Mouse (Mus musculus) regulatory T cell (primary cell): ENCODE measurements around the gene Lrrn3.

Experiments used
- in situ Hi-C: fragments of 300-600 bp; cut with MboI, MseI; formaldehyde crosslinking; loops from one replicate; pipeline ENCODE4 v1.15.1; 2025; ENCODE audit warnings: high pct_unique_total_duplicates

The Lrrn3 gene

DNA sequence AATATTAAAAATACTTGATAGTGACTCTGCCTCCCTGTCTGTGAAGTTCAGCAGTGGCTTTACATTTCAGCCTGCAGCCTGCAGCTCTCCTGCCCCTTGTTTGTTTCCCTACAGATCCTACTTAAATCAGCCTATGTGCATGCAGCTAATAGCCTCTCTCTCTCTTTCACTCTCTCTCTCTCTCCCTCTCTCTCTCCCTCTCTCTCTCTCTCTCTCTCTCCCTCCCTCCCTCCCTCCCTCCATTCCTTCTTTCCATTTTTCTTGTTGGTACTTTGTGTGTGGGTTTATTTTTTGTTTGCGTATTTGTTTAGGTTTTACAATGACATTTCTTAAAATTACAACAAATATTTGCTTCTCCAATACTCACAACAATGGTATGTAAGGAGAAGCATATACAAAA is at the start of gene Lrrn3:
Gene Lrrn3 (minus strand): TSS at position 101 of the 400 bp plus-strand sequence.
- in situ Hi-C loops: no loop called here

DNA sequence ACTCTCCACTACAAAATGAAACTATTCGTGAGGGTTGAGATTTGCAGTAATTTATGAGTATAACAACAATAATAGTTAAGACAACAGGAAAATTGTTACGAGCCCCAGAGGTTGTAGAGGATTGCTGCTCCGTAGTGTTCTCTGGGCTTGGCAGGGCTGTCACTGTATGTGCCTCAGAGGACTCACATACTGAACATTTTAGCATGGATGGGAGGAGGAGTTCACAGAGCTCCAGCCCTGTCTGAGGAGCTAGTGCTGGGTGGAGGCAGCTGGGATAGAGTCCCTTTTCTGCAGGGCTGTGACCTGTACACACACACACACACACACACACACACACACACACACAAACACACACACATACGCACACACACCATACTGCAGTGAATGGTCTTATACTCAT is 42.2 kb upstream of the Lrrn3 start:
- in situ Hi-C loops: no loop called here

DNA sequence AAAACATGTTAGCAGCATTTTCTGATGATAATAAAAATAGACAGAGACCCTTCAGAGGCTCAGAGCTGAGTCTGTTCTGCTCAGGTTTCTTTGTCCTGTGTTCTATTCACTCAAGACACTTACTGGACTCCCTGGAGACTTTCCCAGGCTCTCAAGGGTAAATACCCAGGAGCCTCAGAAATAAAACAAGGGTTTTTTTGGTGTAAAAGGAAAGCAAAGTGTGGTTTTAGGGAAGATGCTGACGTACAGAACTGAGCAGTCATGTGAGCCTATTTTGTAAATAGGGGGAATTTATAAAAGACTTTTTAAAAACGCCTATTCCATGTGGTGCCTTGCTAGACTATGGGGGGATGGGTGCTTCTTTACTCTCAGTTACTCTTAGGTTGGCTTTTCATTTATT is 40.5 kb upstream of the Lrrn3 start:
- in situ Hi-C loops: no loop called here

- in situ Hi-C loops: no loop called here
These were observed 35.4 kb upstream of the Lrrn3 start for GRCm38 (mm10) chr12:41521671-41522070.

GRCm38 (mm10) chr12:41520326-41520725 is 34.1 kb upstream of the Lrrn3 start:
- in situ Hi-C loops: no loop called here

DNA sequence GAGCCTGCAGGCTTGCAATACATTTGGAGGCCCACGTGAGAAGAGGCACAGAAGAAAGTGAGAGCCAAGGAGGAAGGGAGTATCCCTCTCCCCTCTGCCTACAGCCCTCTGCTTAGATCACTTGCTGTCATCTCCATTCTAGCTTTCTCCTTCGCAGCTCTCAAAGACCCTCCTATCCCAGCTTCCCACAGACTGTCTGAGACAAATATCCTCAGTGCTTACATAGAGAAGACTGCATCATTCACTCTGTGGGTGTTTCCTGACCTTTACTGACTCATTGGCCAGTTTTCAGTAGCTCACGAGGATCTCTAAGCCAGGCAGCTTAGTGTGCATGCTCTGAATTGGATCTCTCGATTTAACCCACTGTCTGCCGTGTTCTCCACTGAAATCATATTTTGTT is 32.7 kb upstream of the Lrrn3 start:
- in situ Hi-C loops: no loop called here

DNA sequence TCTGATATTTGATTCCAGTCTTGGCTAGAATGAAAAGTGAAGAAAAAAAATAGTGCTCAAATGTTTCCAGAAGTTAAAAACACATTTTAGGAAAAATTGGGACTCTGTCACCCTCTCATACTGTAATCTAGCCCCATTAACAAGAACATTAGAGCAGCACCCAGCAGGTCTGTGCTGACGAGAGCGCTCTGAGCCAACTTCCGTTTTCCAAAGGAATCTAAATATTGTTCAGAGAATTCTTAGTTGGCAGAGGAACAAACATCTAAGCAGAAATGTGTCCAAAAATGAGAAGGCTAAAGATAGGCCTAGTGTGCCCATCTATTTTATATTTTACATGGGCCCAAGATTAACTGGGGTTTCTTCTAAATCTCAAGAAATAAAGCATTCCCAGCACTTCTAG is 24.4 kb upstream of the Lrrn3 start:
- in situ Hi-C loops: no loop called here

DNA sequence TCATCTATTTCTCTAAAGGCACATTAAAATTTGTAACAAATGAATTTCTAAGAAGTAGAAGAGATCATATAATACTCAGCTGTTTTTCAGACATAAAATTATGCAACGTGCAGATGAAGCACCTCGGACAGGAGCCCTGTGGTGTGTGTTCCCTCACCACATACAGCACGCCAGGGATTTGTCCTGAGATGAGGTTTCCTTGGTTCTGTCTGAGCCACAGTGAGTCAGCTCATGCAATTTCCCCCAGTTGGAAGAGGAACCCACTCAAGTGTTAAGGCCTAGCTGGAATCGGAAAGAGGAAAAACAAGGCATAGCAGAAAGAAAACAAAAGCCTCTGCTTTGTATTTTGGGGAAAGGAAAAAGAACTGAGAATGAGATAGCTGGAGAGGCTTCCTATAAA is 22.4 kb upstream of the Lrrn3 start:
- in situ Hi-C loops: no loop called here

DNA sequence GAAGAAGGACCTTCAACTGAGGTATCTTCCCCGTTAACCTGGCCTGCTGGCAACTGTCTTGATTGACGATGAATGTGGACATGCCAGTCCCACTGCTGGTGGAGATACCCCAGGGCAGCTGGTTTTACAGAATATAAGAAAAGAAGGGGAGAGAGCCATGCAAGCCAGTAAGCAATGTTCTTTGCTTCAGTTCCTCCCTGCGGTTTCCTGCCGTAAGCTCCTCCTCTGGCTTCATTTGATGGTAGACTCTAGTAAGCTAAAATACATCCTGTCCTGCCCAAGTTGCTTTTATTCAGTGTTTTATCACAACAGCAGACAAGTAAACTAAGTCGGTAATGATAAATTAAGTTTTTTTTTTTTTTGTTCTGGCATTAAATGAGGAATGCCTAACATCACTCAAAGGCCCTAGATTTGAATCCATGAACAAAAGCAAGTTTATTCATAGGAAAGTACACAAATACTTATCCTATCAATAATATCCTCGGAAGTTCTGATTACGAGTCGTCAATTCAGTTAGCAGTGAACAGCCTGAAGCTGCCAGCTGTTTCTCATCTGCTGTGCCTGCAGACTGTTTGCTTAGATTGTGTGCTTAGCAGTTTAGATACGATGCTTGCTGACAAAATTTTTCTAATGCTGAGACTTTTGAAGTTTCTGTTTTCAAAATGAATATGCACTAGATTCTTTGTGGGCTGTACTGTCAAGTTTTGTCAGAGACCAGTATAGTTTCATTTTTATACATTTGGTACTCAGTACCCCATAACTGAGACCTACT is 14.0 kb upstream of the Lrrn3 start:
- in situ Hi-C loops: no loop called here

GRCm38 (mm10) chr12:41494620-41495019 is 8.4 kb upstream of the Lrrn3 start:
- in situ Hi-C loops: no loop called here

- in situ Hi-C loops: no loop called here
These were observed 774 bp upstream of the Lrrn3 start for GRCm38 (mm10) chr12:41487005-41487404.

- in situ Hi-C loops: no loop called here
These were observed 567 bp downstream of the Lrrn3 start for GRCm38 (mm10) chr12:41485512-41486215.

GRCm38 (mm10) chr12:41484689-41485511 is 1.3 kb downstream of the Lrrn3 start:
- in situ Hi-C loops: loop anchor here (5.0 kb wide), 1 partner anchor 648 kb away; no protein-coding TSS in a partner anchor

DNA sequence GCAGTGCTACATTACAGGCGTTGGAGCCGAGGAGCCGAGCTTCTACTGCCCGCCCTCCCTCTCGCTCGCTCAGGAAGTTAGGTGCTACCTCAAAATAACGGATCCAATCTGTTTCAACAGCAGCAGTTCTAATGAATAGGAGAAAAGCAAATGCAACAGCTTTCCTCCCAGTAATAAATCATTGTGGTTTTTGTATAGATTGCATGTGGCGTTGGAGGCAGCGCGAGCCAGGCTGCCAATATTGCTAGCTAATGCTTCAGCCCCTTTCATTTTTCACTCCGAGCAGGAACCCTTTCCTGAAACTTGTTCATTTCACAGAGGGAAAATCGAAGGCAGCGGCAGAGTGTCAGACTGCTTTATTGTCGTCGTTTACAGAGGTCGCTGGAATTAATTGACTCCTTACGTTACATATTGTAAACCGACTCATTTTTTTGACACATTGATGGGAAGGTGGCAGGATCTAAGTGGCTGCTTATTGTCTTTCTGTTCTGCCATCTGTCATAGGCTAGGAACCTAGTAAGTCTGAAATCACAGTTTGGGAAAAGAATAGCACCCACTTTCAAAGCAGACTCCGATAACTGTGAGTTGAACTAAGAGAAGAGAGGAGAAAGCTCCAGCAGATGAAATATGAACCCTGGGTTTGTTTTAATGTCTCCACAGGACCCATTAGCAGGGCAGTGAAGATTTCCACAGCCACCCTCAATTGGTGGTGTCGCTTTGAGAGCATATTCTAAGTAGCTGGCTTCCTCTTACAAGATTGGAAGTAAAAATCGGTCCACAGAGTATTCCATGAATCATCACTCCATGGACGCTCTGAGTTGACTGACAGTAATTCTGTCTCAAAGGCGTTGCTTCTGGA is 2.4 kb downstream of the Lrrn3 start:
- in situ Hi-C loops: loop anchor here (5.0 kb wide), 1 partner anchor 647 kb away; no protein-coding TSS in a partner anchor

DNA sequence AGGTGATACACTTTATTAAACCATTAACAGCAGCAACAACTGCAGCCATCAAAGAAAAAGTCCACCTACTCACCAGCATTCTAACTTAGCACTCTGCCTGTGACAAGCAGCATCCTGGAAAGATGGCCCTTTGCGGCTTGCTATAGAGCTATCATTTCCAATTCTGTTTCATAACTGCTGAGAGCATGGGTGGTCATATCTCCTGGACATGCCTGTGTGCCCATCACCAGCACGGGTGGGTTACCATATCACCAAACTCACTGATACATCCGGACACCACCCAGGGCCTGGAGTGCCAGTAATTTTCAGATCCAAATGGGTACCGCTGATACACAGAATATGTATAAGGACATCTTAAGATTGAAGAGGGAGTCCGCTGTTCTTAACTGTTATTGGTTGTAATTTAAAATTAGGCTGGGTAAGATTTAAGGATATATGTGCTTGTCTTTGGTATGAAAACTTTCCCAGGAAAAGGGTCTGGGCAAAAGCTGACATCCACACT is 3.1 kb downstream of the Lrrn3 start:
- in situ Hi-C loops: loop anchor here (5.0 kb wide), 1 partner anchor 646 kb away; no protein-coding TSS in a partner anchor

- in situ Hi-C loops: loop anchor here (5.0 kb wide), 1 partner anchor 644 kb away; no protein-coding TSS in a partner anchor
These were observed 4.7 kb downstream of the Lrrn3 start for GRCm38 (mm10) chr12:41481486-41481885.

DNA sequence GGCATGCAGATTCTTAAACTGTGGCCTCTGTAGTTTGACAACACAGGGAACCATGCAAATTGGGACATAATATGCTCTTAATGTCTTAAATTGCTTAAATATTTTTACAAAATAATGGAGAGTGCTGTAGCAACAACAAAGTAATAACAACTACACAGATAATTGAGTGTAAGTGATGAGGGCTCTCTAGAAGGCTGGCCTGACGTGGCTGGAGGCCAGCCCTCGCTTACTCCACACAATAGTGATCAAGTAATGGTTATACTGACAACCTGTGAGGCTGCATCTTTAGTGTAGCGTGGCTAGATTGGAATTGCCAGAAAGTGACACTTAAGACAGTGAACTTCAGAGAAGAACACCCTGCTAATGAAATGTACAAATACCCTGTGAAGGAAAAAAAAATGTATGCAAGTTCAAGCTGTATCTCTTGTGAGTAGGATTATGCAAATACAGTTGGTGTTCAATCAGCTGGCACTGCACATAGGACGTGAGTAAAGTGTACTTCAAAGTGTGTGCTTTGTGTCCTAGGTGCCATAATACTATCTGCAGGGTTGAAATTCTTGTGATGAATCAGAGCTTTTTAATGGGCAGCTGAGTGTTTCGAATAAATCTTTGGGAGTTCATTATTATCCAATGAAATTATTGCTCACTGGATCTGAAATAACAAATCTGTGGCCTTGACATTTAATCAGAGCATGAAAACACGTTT is 17.0 kb downstream of the Lrrn3 start:
- in situ Hi-C loops: no loop called here

GRCm38 (mm10) chr12:41468374-41468991 is 17.7 kb downstream of the Lrrn3 start:
- in situ Hi-C loops: no loop called here

DNA sequence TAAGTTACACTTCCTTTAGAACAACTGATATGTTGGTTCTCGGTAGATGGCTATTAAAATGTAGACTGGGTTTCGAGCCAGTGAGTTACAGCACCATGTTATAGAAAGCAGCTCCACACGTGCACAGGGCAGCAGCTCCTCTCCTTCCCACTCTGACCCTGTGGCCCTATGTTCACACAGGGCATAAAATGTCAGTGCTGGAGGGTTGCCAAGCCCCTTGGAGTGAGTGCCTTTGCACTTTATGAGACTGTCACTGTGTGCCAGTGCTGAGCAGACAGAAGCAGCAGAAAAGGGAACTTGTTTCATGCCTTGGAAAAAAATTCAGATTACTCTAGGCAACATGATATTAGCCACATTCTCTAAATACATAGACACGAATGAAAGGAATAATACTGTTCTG is 47.8 kb downstream of the Lrrn3 start:
- in situ Hi-C loops: no loop called here
